Mouse (Mus musculus): ENCODE measurements at regions not wholly inside any gene's neighbourhood (a gene's known extent, or its start where the extent isn't known, plus 50 kb on each side); places are given as distances from the start of the nearest gene placed in this dataset.

GRCm38 (mm10) chrX:42352610-42353254, 136.8 kb upstream of the Tex13c2 start:
- Histone ChIP-seq H3K9ac (ENCODE audit: low read depth, low read length) (no peak overlapping the region), H3K4me3 (ENCODE audit: insufficient read depth, low read depth, low read length) (no peak overlapping the region), H3K79me2 (ENCODE audit: control insufficient read depth, insufficient read depth, low read length) (no peaks in the 10 kb centered on the region), H3K27ac (replicated peaks; ENCODE audit: insufficient read depth, low read depth, low read length) (no peak overlapping the region), H3K27me3 (ENCODE audit: control insufficient read depth, insufficient read depth, low read length) (no peaks in the 10 kb centered on the region), H3K4me1 (ENCODE audit: control insufficient read depth, insufficient read depth, low read length) (no peaks in the 10 kb centered on the region), H3K36me3 (ENCODE audit: control insufficient read depth, insufficient read depth, low read length) (no peaks in the 10 kb centered on the region)
- 83% methylated on average over 5 of the region's 5 CpGs for WGBS
- no peak for DNase-seq (ENCODE audit: extremely low read depth, low read depth, low spot score)
- TF ChIP-seq POLR2A (IDR thresholded peaks at IDR 0.05; ENCODE audit: extremely low read depth, insufficient read depth, low read length) = no peak
- TF ChIP-seq CTCF (IDR thresholded peaks at IDR 0.05; ENCODE audit: low read depth, low read length) = no peak

- DNase-seq (ENCODE audit: extremely low read depth, low read depth, low spot score) = no peak
- TF ChIP-seq POLR2A (IDR thresholded peaks at IDR 0.05; ENCODE audit: extremely low read depth, insufficient read depth, low read length) = no peak
- no peak for TF ChIP-seq CTCF (IDR thresholded peaks at IDR 0.05; ENCODE audit: low read depth, low read length)
- H3K36me3 ChIP-seq (ENCODE audit: control insufficient read depth, insufficient read depth, low read length) = no peaks in the 10 kb centered on the region
- H3K79me2 ChIP-seq (ENCODE audit: control insufficient read depth, insufficient read depth, low read length) = no peaks in the 10 kb centered on the region
- WGBS = 48% methylated on average over 12 of the region's 12 CpGs
- H3K4me1 ChIP-seq (ENCODE audit: control insufficient read depth, insufficient read depth, low read length) = no peaks in the 10 kb centered on the region
- H3K4me3 ChIP-seq (ENCODE audit: insufficient read depth, low read depth, low read length) = no peak overlapping the region
- no peaks in the 10 kb centered on the region for H3K27me3 ChIP-seq (ENCODE audit: control insufficient read depth, insufficient read depth, low read length)
- H3K27ac ChIP-seq (replicated peaks; ENCODE audit: insufficient read depth, low read depth, low read length) = no peak overlapping the region
- H3K9ac ChIP-seq (ENCODE audit: low read depth, low read length) = no peak overlapping the region
These were observed 129.9 kb upstream of the Tex13c2 start for GRCm38 (mm10) chrX:42359381-42360172.

GRCm38 (mm10) chrX:42360173-42360931, 129.1 kb upstream of the Tex13c2 start:
- Histone ChIP-seq H3K4me3 (ENCODE audit: insufficient read depth, low read depth, low read length) (no peak overlapping the region), H3K27me3 (ENCODE audit: control insufficient read depth, insufficient read depth, low read length) (no peaks in the 10 kb centered on the region), H3K36me3 (ENCODE audit: control insufficient read depth, insufficient read depth, low read length) (no peaks in the 10 kb centered on the region), H3K27ac (replicated peaks; ENCODE audit: insufficient read depth, low read depth, low read length) (no peak overlapping the region), H3K9ac (ENCODE audit: low read depth, low read length) (no peak overlapping the region), H3K79me2 (ENCODE audit: control insufficient read depth, insufficient read depth, low read length) (no peaks in the 10 kb centered on the region), H3K4me1 (ENCODE audit: control insufficient read depth, insufficient read depth, low read length) (no peaks in the 10 kb centered on the region)
- WGBS = 3% methylated on average over 14 of the region's 15 CpGs
- no peak for DNase-seq (ENCODE audit: extremely low read depth, low read depth, low spot score)
- TF ChIP-seq POLR2A (IDR thresholded peaks at IDR 0.05; ENCODE audit: extremely low read depth, insufficient read depth, low read length) = no peak
- TF ChIP-seq CTCF (IDR thresholded peaks at IDR 0.05; ENCODE audit: low read depth, low read length) = no peak

GRCm38 (mm10) chrX:42360973-42361372, 128.5 kb upstream of the Tex13c2 start:
- H3K79me2 ChIP-seq (ENCODE audit: control insufficient read depth, insufficient read depth, low read length) = no peaks in the 10 kb centered on the region
- no peaks in the 10 kb centered on the region for H3K27me3 ChIP-seq (ENCODE audit: control insufficient read depth, insufficient read depth, low read length)
- no peaks in the 10 kb centered on the region for H3K36me3 ChIP-seq (ENCODE audit: control insufficient read depth, insufficient read depth, low read length)
- WGBS = 62% methylated on average over 6 of the region's 6 CpGs
- no peak overlapping the region for H3K27ac ChIP-seq (replicated peaks; ENCODE audit: insufficient read depth, low read depth, low read length)
- TF ChIP-seq CTCF (IDR thresholded peaks at IDR 0.05; ENCODE audit: low read depth, low read length) (no peak), POLR2A (IDR thresholded peaks at IDR 0.05; ENCODE audit: extremely low read depth, insufficient read depth, low read length) (no peak)
- no peak overlapping the region for H3K4me3 ChIP-seq (ENCODE audit: insufficient read depth, low read depth, low read length)
- H3K9ac ChIP-seq (ENCODE audit: low read depth, low read length) = no peak overlapping the region
- H3K4me1 ChIP-seq (ENCODE audit: control insufficient read depth, insufficient read depth, low read length) = no peaks in the 10 kb centered on the region
- no peak for DNase-seq (ENCODE audit: extremely low read depth, low read depth, low spot score)

- Histone ChIP-seq H3K36me3 (ENCODE audit: control insufficient read depth, insufficient read depth, low read length) (no peaks in the 10 kb centered on the region), H3K4me1 (ENCODE audit: control insufficient read depth, insufficient read depth, low read length) (no peaks in the 10 kb centered on the region), H3K27ac (replicated peaks; ENCODE audit: insufficient read depth, low read depth, low read length) (no peak overlapping the region), H3K4me3 (ENCODE audit: insufficient read depth, low read depth, low read length) (no peak overlapping the region), H3K9ac (ENCODE audit: low read depth, low read length) (no peak overlapping the region), H3K27me3 (ENCODE audit: control insufficient read depth, insufficient read depth, low read length) (no peaks in the 10 kb centered on the region), H3K79me2 (ENCODE audit: control insufficient read depth, insufficient read depth, low read length) (no peaks in the 10 kb centered on the region)
- no peak for DNase-seq (ENCODE audit: extremely low read depth, low read depth, low spot score)
- TF ChIP-seq CTCF (IDR thresholded peaks at IDR 0.05; ENCODE audit: low read depth, low read length) (no peak), POLR2A (IDR thresholded peaks at IDR 0.05; ENCODE audit: extremely low read depth, insufficient read depth, low read length) (no peak)
- WGBS = 65% methylated on average over 15 of the region's 15 CpGs
These were observed 128.0 kb upstream of the Tex13c2 start for GRCm38 (mm10) chrX:42361400-42362028.

All from liver, adult 2 months (tissue).